Mouse (Mus musculus): Measurements from ENCODE around the gene Ppp1r32. TPM values are rescaled to one million over a fixed set of nuclear protein-coding genes. Genes with fewer than 3 reads are reported as not detected.

Gene Ppp1r32
- polyA plus RNA-seq, 1 experiment: 2.5 TPM

DNA sequence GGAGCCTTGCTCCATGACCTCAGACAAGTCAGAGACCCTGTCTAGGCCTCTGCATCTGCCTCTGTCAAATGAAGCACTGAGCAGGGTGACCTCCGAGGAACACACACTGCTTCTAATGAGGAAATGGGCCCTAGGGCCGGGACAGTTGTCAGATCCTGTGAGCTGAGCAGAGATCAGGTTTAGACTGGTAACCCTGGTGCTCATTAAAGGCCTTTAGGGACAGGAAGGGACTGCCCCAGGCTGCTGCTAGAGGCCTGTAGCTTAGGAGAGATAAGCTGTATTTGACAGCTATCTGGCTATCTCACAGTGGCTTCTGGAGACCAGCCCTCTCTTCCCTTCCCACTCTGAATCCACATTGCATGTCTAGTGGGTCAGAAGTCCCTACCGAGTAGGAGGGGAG lies 51.3 kb downstream of the Ppp1r32 start:
- Histone ChIP-seq H3K4me3 (ENCODE audit: insufficient read depth, low read length) (no peak overlapping the region), H3K27ac (ENCODE audit: insufficient read depth, low read length) (no peak overlapping the region), H3K4me1 (ENCODE audit: control insufficient read depth, insufficient read depth, low read length) (peaks cover 12% of the 10 kb centered on the region)
- TF ChIP-seq CTCF (IDR thresholded peaks at IDR 0.05; ENCODE audit: extremely low read depth, insufficient read depth, low read length) (no peak), POLR2A (IDR thresholded peaks at IDR 0.05; ENCODE audit: extremely low read depth, insufficient read depth, low read length) (no peak)

DNA sequence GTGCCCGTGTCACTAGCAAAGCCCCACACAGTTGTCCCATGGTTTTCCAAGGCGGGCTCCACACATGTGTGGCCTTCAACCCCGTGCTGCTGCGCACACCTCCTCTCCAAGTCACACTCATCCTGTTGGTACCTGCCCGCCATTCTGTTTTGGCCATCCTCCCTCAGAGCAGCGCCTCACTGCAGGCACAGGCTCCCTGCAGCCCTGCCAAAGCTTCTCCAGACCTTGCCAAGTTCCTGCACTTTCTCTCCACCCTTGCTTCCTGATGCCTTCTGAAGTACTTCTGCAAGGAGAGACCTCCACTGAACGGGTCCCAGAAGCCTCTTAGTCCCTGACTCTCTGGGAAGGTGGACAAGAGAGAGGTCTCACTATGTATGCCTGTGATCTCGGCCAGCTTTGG lies 53.4 kb downstream of the Ppp1r32 start:
- H3K27ac ChIP-seq (ENCODE audit: insufficient read depth, low read length): no peak overlapping the region
- H3K4me1 ChIP-seq (ENCODE audit: control insufficient read depth, insufficient read depth, low read length): peaks cover 12% of the 10 kb centered on the region
- no peak overlapping the region for H3K4me3 ChIP-seq (ENCODE audit: insufficient read depth, low read length)
- TF ChIP-seq CTCF (IDR thresholded peaks at IDR 0.05; ENCODE audit: extremely low read depth, insufficient read depth, low read length) (no peak), POLR2A (IDR thresholded peaks at IDR 0.05; ENCODE audit: extremely low read depth, insufficient read depth, low read length) (no peak)

DNA sequence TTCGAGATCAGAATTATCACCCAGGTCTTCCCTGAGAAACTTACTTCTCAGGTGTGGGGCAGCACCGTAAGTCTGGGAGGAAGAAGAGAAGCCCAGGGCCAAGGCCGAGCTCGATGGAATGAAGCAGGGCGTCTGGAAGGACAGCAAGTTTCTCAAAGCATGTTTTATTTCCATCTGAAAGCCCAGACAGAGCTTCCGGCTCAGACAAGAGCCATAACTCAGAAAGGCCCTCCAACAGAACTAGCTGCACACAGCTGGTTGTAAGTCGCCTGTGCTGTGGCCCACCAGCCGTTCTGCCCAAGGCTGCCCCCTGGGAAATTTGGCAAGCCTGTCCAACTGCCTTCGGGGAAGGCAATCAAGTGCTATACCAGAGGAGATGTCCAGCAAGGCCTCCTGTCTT lies 55.3 kb downstream of the Ppp1r32 start:
- TF ChIP-seq POLR2A (IDR thresholded peaks at IDR 0.05; ENCODE audit: extremely low read depth, insufficient read depth, low read length) (no peak), CTCF (IDR thresholded peaks at IDR 0.05; ENCODE audit: extremely low read depth, insufficient read depth, low read length) (no peak)
- no peak overlapping the region for H3K4me3 ChIP-seq (ENCODE audit: insufficient read depth, low read length)
- H3K4me1 ChIP-seq (ENCODE audit: control insufficient read depth, insufficient read depth, low read length): no peaks in the 10 kb centered on the region; the same call in 1 of the 2 replicates
- no peak overlapping the region for H3K27ac ChIP-seq (ENCODE audit: insufficient read depth, low read length)

DNA sequence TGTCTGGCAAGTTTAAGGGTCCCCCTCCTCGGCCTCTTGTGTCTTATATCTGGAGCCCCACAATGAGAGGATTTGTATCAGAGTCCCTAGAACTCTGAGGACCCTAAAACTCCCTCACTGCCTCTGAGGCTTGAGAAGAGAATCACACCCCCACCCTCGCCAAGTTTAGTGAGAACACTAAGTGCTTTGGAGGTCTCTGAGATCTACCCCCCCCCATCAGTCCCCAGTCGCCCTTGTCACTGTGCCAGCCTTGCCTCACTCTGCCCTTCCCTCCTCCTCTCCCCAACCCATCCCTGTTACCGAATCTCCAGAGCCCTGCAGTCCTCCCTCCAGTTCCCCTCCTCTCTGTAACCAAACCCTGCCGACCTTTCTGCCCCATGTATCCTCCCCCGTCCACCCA lies 55.9 kb downstream of the Ppp1r32 start:
- Histone ChIP-seq H3K4me3 (ENCODE audit: insufficient read depth, low read length) (no peak overlapping the region), H3K4me1 (ENCODE audit: control insufficient read depth, insufficient read depth, low read length) (no peaks in the 10 kb centered on the region; the same call in 1 of the 2 replicates), H3K27ac (ENCODE audit: insufficient read depth, low read length) (no peak overlapping the region)
- TF ChIP-seq POLR2A (IDR thresholded peaks at IDR 0.05; ENCODE audit: extremely low read depth, insufficient read depth, low read length): no peak
- TF ChIP-seq CTCF (IDR thresholded peaks at IDR 0.05; ENCODE audit: extremely low read depth, insufficient read depth, low read length): no peak

DNA sequence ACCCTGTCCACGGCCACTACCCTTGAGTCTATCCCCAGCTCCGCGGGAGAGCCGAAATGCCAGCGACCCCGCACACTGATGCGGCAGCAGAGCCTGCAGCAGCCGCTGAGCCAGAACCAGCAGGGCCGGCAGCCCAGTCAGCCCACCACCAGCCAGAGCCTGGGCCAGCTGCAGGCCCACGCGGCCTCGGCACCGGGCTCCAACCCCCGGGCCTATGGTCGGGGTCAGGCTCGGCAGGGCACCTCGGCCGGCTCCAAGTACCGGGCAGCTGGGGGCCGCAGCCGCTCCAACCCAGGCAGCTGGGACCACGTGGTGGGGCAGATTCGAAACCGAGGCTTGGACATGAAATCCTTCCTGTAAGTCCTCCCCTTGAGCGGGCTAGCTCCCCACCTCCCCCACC lies 56.4 kb downstream of the Ppp1r32 start:
- Histone ChIP-seq H3K27ac (ENCODE audit: insufficient read depth, low read length) (no peak overlapping the region), H3K4me1 (ENCODE audit: control insufficient read depth, insufficient read depth, low read length) (no peaks in the 10 kb centered on the region; the same call in 1 of the 2 replicates), H3K4me3 (ENCODE audit: insufficient read depth, low read length) (no peak overlapping the region)
- TF ChIP-seq POLR2A (IDR thresholded peaks at IDR 0.05; ENCODE audit: extremely low read depth, insufficient read depth, low read length): no peak
- no peak for TF ChIP-seq CTCF (IDR thresholded peaks at IDR 0.05; ENCODE audit: extremely low read depth, insufficient read depth, low read length)

DNA sequence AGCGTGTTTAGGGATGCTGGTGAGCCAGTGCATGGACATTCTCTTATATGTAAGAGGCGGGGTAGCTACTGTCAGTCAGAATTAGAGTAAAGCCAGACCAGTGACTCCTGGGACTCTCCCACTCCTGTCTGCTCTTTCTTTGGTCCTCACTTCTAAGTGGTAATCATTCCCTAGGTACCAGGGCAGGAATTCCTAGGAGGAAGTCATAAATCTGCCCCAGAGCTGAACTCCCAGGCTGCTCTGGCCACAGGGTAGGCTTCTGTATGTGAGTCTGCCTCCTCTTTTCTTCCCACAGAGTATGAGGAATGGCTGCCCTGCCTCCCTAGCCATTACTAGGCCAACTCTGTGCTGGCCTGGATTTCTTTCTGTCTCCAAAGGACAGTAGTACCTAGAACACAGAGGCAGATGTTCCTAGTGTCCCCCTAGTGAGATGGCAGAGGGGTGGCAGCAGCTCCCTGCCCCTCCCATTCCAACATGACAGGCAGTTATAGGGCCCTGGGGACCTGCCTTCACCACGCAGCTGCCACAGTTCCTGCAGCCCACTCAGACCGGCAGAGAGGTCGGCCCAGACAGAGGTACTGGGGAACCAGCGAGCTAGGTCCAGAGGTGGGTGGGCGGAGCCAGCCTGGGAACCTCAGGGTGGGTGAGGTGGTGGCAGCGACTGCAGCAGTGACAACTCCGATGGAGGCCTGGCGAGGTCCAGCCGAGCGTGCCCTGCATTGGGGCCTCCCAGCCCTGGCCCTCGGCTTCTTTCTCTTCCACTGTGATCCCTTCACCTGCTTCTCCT lies 57.1 kb downstream of the Ppp1r32 start:
- TF ChIP-seq POLR2A (IDR thresholded peaks at IDR 0.05; ENCODE audit: extremely low read depth, insufficient read depth, low read length): no peak
- TF ChIP-seq CTCF (IDR thresholded peaks at IDR 0.05; ENCODE audit: extremely low read depth, insufficient read depth, low read length): no peak
- no peak overlapping the region for H3K27ac ChIP-seq (ENCODE audit: insufficient read depth, low read length)

DNA sequence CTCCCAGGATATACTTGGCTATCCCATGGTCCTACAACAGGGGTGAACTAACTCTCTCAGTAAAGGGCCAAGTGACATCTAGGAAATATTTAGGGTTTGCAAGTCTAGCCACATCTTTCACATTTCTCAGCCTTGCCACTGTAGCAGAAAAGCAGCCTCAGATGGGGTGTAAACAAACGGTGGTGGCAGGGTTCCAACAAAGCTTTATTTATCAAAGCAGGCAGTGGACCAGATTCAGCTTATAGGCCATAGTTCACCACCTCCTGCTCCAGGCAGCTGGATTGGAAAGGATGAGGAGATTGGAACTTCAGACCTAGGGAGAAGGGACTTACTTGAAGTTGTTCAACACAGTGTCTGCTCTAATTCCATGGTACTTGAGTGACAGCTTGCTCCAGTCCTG lies 58.0 kb downstream of the Ppp1r32 start:
- no peak overlapping the region for H3K4me3 ChIP-seq (ENCODE audit: insufficient read depth, low read length)
- H3K27ac ChIP-seq (ENCODE audit: insufficient read depth, low read length): no peak overlapping the region
- H3K4me1 ChIP-seq (ENCODE audit: control insufficient read depth, insufficient read depth, low read length): no peaks in the 10 kb centered on the region; the same call in 1 of the 2 replicates
- no peak for TF ChIP-seq CTCF (IDR thresholded peaks at IDR 0.05; ENCODE audit: extremely low read depth, insufficient read depth, low read length)
- TF ChIP-seq POLR2A (IDR thresholded peaks at IDR 0.05; ENCODE audit: extremely low read depth, insufficient read depth, low read length): no peak

More for the DNA sequence above, 57.1 kb downstream of the Ppp1r32 start:
- Histone ChIP-seq H3K4me3 (ENCODE audit: insufficient read depth, low read length) (no peak overlapping the region), H3K4me1 (ENCODE audit: control insufficient read depth, insufficient read depth, low read length) (no peaks in the 10 kb centered on the region; the same call in 1 of the 2 replicates)

Other genes starting within 250 kb of the Ppp1r32 start
- 21.0 and 26.4 TPM in 2 replicates for gene Myrf, start 242.2 kb downstream of the Ppp1r32 start, polyA plus RNA-seq (2012; rRNA removed)
- 69.9 and 75.1 TPM in 2 replicates for gene Dagla, start 178.1 kb downstream of the Ppp1r32 start, polyA plus RNA-seq (2012; rRNA removed)
- gene Syt7, start 93.8 kb downstream of the Ppp1r32 start, polyA plus RNA-seq (2012; rRNA removed): 213 and 252 TPM in 2 replicates
- gene Lrrc10b, start 25.5 kb downstream of the Ppp1r32 start, polyA plus RNA-seq (2012; rRNA removed): 9.5 and 24.2 TPM in 2 replicates
- gene Cpsf7, start 42.3 kb upstream of the Ppp1r32 start, polyA plus RNA-seq (2012; rRNA removed): 79.6 and 83.0 TPM in 2 replicates
- gene Sdhaf2, start 43.2 kb upstream of the Ppp1r32 start, polyA plus RNA-seq (2012; rRNA removed): 61.8 and 65.1 TPM in 2 replicates
- 21.7 TPM in 2 replicates for gene Tmem216, start 73.3 kb upstream of the Ppp1r32 start, polyA plus RNA-seq (2012; rRNA removed)
- 15.1 and 15.5 TPM in 2 replicates for gene Cyb561a3, start 94.2 kb upstream of the Ppp1r32 start, polyA plus RNA-seq (2012; rRNA removed)
- 19.1 and 20.1 TPM in 2 replicates for gene Tmem138, start 94.4 kb upstream of the Ppp1r32 start, polyA plus RNA-seq (2012; rRNA removed)
- gene Ddb1, start 122.4 kb upstream of the Ppp1r32 start, polyA plus RNA-seq (2012; rRNA removed): 120 and 123 TPM in 2 replicates
- gene Tkfc, start 122.7 kb upstream of the Ppp1r32 start, polyA plus RNA-seq (2012; rRNA removed): 16.4 and 17.3 TPM in 2 replicates
- gene Vwce, start 151.3 kb upstream of the Ppp1r32 start, polyA plus RNA-seq (2012; rRNA removed): 0.68 and 0.81 TPM in 2 replicates
- not detected in 2 replicates for gene Pga5, start 195.1 kb upstream of the Ppp1r32 start, polyA plus RNA-seq (2012; rRNA removed)
- 19.1 and 23.1 TPM in 2 replicates for gene Vps37c, start 205.8 kb upstream of the Ppp1r32 start, polyA plus RNA-seq (2012; rRNA removed)